Mouse (Mus musculus) liver, embryonic 14.5 days (tissue): ENCODE measurements around the gene Olfr70.

Experiments used
- CTCF ChIP-seq: IDR thresholded peaks from 2 replicates; pipeline ENCODE4 v1.5.1; 2016; ENCODE audit warnings: antibody characterized with exemption, low read depth, control low read depth
- EP300 ChIP-seq: IDR thresholded peaks from 2 replicates; pipeline ENCODE4 v1.6.1; 2016; ENCODE audit warnings: antibody characterized with exemption, low read depth

DNA sequence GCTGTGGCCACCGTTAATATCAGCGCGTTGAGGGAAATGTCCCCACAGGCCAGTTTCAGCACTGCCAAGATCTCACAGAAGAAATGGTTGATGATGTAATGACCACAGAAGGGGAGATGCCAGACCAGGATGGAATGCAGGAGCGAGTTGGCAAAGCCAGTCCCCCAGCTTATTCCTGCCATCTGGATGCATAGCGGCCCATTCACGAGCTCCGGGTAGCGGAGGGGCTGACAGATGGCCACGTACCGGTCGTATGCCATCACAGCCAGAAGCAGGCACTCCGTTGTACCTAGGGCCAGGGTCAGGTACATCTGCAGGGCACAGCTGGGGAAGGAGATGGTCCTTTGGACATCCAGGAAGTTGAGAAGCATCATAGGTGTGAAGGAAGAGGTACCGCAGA is 4.0 kb downstream of the Olfr70 start:
- TF ChIP-seq EP300 = no peak
- TF ChIP-seq CTCF = no peak
